Mouse (Mus musculus): Measurements from ENCODE around the gene Slc38a2. TPM values are rescaled to one million over a fixed set of nuclear protein-coding genes. Genes with fewer than 3 reads are reported as not detected.

The Slc38a2 gene
- total RNA-seq, 1 experiment, result 262 TPM

DNA sequence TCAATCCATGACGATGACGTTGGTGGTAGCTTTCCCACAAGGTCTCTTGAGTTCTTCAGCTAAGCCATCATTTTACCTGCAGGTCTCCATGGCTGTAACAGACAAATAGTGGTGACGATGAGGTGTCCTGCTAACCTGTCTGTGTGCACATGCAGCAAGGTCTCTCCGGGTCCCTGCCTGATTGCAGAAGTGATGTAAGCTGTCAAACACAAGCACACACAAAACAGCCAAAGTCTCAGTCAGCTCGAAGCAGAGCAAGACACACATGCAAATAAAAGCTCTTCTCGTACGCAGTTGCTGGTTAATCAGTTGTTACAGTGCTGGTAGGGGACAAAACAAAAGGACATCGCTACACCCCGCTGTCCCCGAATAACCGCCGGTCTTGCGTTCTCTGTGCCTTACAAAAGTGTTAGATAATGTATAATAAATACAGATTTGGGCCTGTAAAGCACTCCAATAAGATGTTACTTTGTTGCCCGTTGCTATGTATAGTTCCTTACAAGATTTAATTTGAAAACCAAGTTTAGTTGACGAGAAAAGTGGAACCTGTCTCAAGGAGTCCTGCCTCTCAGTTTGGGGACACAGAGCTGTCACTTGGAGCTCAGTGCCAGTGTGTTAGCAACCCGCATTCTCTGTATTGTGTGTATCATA lies 43.2 kb upstream of the Slc38a2 start:
- H3K4me3 ChIP-seq (ENCODE audit: insufficient read depth in 1 of 2, low read depth in 1 of 2, low read length in 2 of 2, poor library complexity in 1 of 2, severe bottlenecking in 1 of 2), result no peak overlapping the region
- H3K36me3 ChIP-seq (ENCODE audit: control insufficient read depth, insufficient read depth, low read length, poor library complexity, severe bottlenecking), result no peaks in the 10 kb centered on the region
- H3K4me1 ChIP-seq (ENCODE audit: control insufficient read depth in 2 of 2, insufficient read depth in 2 of 2, low read length in 2 of 2, poor library complexity in 1 of 2), result peaks cover 0 to 4% of the 10 kb centered on the region in 2 experiments; a peak in 1 of 4 replicates
- no peaks in the 10 kb centered on the region for H3K9me3 ChIP-seq (ENCODE audit: control insufficient read depth, insufficient read depth, low read depth, low read length)
- DNase-seq (ENCODE audit: low read depth, low spot score), result no peak
- no peak overlapping the region for H3K27ac ChIP-seq (ENCODE audit: insufficient read depth, low read depth, low read length, poor library complexity, severe bottlenecking)
- TF ChIP-seq MAFK (IDR thresholded peaks at IDR 0.05; ENCODE audit: insufficient read depth, low read depth, low read length) (no peak), ZC3H11A (IDR thresholded peaks at IDR 0.05; ENCODE audit: borderline replicate concordance, low read depth, low read length) (no peak), CHD2 (IDR thresholded peaks at IDR 0.05; ENCODE audit: low read depth, low read length) (no peak), HCFC1 (IDR thresholded peaks at IDR 0.05; ENCODE audit: borderline replicate concordance, insufficient read depth, low read length) (no peak), ZNF384 (IDR thresholded peaks at IDR 0.05; ENCODE audit: low read depth, low read length) (no peak)
- H3K9ac ChIP-seq (ENCODE audit: insufficient read depth, low read depth, low read length, poor library complexity, severe bottlenecking), result no peak overlapping the region
- in situ Hi-C loops (cut with MboI; ENCODE audit: low sequenced_read_pairs in 2 of 2, unreplicated experiment in 2 of 2), result no loop called here

DNA sequence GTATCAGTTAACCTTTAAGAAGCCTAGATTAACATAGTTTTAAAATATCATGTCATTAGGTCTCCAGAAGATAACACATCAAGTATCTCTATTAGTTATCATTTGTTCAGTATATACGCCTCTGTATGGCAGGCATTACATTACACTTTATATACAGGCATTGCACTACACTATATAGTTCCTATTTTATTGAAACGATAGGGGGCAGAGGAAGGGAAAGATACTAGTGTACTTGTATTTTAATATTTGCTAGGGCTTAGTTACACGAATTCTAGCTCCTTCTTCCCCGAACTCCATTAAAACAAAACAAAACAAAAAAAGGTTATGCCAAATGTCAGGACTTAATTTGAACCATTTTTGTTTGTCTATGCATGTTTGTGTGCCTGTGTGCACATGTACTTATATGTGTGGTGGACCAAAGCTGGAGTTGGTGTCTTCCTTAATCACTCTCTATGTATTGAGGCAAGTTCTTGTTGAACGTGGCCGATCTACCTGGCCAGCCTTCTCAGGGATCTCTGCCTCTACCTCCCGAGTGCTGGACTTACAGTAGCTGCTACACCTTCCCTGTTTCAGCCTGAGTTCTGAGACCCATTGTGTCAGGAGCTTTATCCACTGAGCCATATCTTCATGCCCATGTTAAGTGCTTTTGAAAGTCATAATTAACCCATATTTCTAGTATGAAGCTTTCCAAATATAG lies 41.5 kb upstream of the Slc38a2 start:
- no peak overlapping the region for H3K27ac ChIP-seq (ENCODE audit: insufficient read depth, low read depth, low read length, poor library complexity, severe bottlenecking)
- no peaks in the 10 kb centered on the region for H3K36me3 ChIP-seq (ENCODE audit: control insufficient read depth, insufficient read depth, low read length, poor library complexity, severe bottlenecking)
- H3K9ac ChIP-seq (ENCODE audit: insufficient read depth, low read depth, low read length, poor library complexity, severe bottlenecking), result no peak overlapping the region
- no peak for DNase-seq (ENCODE audit: low read depth, low spot score)
- H3K4me1 ChIP-seq (ENCODE audit: control insufficient read depth in 2 of 2, insufficient read depth in 2 of 2, low read length in 2 of 2, poor library complexity in 1 of 2), result peaks cover 0 to 4% of the 10 kb centered on the region in 2 experiments; a peak in 1 of 4 replicates
- no peaks in the 10 kb centered on the region for H3K9me3 ChIP-seq (ENCODE audit: control insufficient read depth, insufficient read depth, low read depth, low read length)
- H3K4me3 ChIP-seq (ENCODE audit: insufficient read depth in 1 of 2, low read depth in 1 of 2, low read length in 2 of 2, poor library complexity in 1 of 2, severe bottlenecking in 1 of 2), result no peak overlapping the region
- TF ChIP-seq HCFC1 (IDR thresholded peaks at IDR 0.05; ENCODE audit: borderline replicate concordance, insufficient read depth, low read length), result no peak
- in situ Hi-C loops (cut with MboI; ENCODE audit: low sequenced_read_pairs in 2 of 2, unreplicated experiment in 2 of 2), result no loop called here

DNA sequence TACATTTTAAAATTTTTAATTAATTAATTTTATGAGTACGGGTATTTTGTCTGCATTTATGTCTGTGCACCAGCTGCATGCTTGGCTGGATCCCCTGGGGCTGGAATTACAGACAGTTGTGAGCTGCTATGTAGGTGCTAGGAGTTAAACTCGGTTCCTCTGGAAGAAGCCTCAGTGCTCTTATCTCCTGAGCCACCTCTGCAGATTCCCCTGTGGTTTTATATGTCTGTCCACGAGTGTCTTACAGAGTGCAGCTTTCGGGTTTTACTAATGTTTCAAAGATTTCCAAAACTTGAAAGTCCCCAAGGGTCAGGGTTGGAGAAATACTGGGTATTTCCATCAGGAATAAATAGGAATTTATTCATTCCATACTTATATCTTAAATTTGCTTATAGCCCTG lies 40.6 kb upstream of the Slc38a2 start:
- Histone ChIP-seq H3K4me1 (ENCODE audit: control insufficient read depth in 2 of 2, insufficient read depth in 2 of 2, low read length in 2 of 2, poor library complexity in 1 of 2) (peaks cover 0 to 4% of the 10 kb centered on the region in 2 experiments; a peak in 1 of 4 replicates), H3K27ac (ENCODE audit: insufficient read depth, low read depth, low read length, poor library complexity, severe bottlenecking) (no peak overlapping the region), H3K36me3 (ENCODE audit: control insufficient read depth, insufficient read depth, low read length, poor library complexity, severe bottlenecking) (no peaks in the 10 kb centered on the region), H3K9me3 (ENCODE audit: control insufficient read depth, insufficient read depth, low read depth, low read length) (no peaks in the 10 kb centered on the region), H3K9ac (ENCODE audit: insufficient read depth, low read depth, low read length, poor library complexity, severe bottlenecking) (no peak overlapping the region), H3K4me3 (ENCODE audit: insufficient read depth in 1 of 2, low read depth in 1 of 2, low read length in 2 of 2, poor library complexity in 1 of 2, severe bottlenecking in 1 of 2) (no peak overlapping the region)
- no peak for DNase-seq (ENCODE audit: low read depth, low spot score)
- in situ Hi-C loops (cut with MboI; ENCODE audit: low sequenced_read_pairs in 2 of 2, unreplicated experiment in 2 of 2), result no loop called here
- TF ChIP-seq ZC3H11A (IDR thresholded peaks at IDR 0.05; ENCODE audit: borderline replicate concordance, low read depth, low read length) (no peak), CHD2 (IDR thresholded peaks at IDR 0.05; ENCODE audit: low read depth, low read length) (no peak), MAFK (IDR thresholded peaks at IDR 0.05; ENCODE audit: insufficient read depth, low read depth, low read length) (no peak), ZNF384 (IDR thresholded peaks at IDR 0.05; ENCODE audit: low read depth, low read length) (no peak), HCFC1 (IDR thresholded peaks at IDR 0.05; ENCODE audit: borderline replicate concordance, insufficient read depth, low read length) (no peak)

DNA sequence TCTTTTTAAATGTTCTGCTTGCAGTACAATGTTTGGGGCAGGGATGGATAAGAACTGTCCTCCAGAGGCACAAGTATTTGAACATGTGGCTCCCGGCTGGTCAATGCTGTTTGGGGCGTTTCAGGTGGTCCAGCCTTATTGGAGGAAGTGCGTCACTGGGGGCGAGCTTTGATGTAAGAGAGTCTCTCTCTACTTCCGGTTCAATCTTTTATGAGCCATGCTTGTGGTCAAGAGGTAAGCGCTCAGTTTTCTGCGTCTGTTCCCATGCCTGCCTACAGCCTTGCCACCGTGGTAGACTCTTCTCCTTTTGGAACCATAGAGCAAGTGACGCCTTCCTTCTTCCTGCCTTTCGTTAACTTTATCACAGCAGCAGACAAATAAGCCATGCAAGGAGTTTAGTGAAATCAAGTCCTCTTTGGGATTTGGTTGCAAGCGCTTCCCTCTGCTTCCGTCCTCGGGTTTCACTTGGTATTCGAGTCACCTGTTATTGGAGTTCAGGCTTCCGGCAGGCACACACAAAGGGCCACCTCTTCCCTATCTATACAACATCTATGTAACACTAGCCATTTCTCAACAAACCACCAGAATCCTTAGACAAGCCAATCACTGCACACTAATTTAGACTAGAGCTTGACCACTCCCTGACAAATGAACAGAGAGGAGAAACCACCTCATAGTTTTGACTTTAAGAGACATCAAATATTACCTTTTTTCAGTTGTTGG lies 37.3 kb upstream of the Slc38a2 start:
- Histone ChIP-seq H3K9ac (ENCODE audit: insufficient read depth, low read depth, low read length, poor library complexity, severe bottlenecking) (no peak overlapping the region), H3K4me3 (ENCODE audit: insufficient read depth in 1 of 2, low read depth in 1 of 2, low read length in 2 of 2, poor library complexity in 1 of 2, severe bottlenecking in 1 of 2) (no peak overlapping the region), H3K4me1 (ENCODE audit: control insufficient read depth in 2 of 2, insufficient read depth in 2 of 2, low read length in 2 of 2, poor library complexity in 1 of 2) (no peaks in the 10 kb centered on the region), H3K27ac (ENCODE audit: insufficient read depth, low read depth, low read length, poor library complexity, severe bottlenecking) (no peak overlapping the region), H3K9me3 (ENCODE audit: control insufficient read depth, insufficient read depth, low read depth, low read length) (no peaks in the 10 kb centered on the region), H3K36me3 (ENCODE audit: control insufficient read depth, insufficient read depth, low read length, poor library complexity, severe bottlenecking) (no peaks in the 10 kb centered on the region)
- no peak for DNase-seq (ENCODE audit: low read depth, low spot score)
- in situ Hi-C loops (cut with MboI; ENCODE audit: low sequenced_read_pairs in 2 of 2, unreplicated experiment in 2 of 2), result no loop called here
- TF ChIP-seq ZNF384 (IDR thresholded peaks at IDR 0.05; ENCODE audit: low read depth, low read length) (no peak), MAFK (IDR thresholded peaks at IDR 0.05; ENCODE audit: insufficient read depth, low read depth, low read length) (no peak), ZC3H11A (IDR thresholded peaks at IDR 0.05; ENCODE audit: borderline replicate concordance, low read depth, low read length) (no peak), CHD2 (IDR thresholded peaks at IDR 0.05; ENCODE audit: low read depth, low read length) (no peak), HCFC1 (IDR thresholded peaks at IDR 0.05; ENCODE audit: borderline replicate concordance, insufficient read depth, low read length) (no peak)
